Mouse (Mus musculus): ENCODE measurements around the gene Gfpt1.

Gfpt1 gene

GRCm38 (mm10) chr6:87133966-87134546, 91.4 kb downstream of the Gfpt1 start:
- DNase-seq (ENCODE audit: low spot score in 2 of 2) = no peak

DNA sequence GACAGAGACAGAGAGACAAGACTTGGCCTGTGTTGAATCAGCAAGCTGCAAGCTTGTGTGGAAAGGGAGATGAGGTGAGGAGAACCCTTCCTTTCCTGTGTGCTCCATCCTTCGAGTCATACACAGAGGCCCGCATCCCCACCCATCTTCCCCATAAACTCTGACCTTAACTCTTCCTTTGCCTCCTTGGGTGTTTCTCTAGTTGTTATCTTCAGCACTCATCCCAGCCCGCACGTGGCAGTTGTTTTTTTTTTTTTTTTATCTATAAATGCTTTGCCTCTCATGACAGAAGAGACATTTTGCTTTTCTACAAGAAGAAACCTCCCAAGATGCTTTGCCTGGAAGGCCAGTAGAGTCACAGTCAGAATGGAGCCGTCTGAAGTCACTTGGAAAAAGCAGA, 95.8 kb downstream of the Gfpt1 start:
- DNase-seq (ENCODE audit: low spot score in 2 of 2) = no peak

GRCm38 (mm10) chr6:87139796-87140553, 97.3 kb downstream of the Gfpt1 start:
- DNase-seq (ENCODE audit: low spot score in 2 of 2) = no peak

Measured in frontal cortex, postnatal 25 days (tissue).